Mouse (Mus musculus): ENCODE data around the gene Fpgs. TPM values are rescaled to one million over a fixed set of nuclear protein-coding genes. Genes with fewer than 3 reads are reported as not detected.
A peak's percentile ranks its signal among the peaks of the same experiment; 100 is the strongest.

Gene Fpgs
- polyA plus RNA-seq, 1 experiment: 36.3 TPM

GRCm38 (mm10) chr2:32700966-32701743, 2.8 kb downstream of the Fpgs start:
- DNase-seq (ENCODE audit: low spot score): no peak

GRCm38 (mm10) chr2:32699680-32700079, 4.3 kb downstream of the Fpgs start:
- no peak for DNase-seq (ENCODE audit: low spot score)

- no peak for DNase-seq (ENCODE audit: low spot score)
Observed at GRCm38 (mm10) chr2:32694691-32695090, 9.3 kb downstream of the Fpgs start.

GRCm38 (mm10) chr2:32693823-32694411, 10.0 kb downstream of the Fpgs start:
- DNase-seq (ENCODE audit: low spot score): peak; percentile 80

GRCm38 (mm10) chr2:32693282-32693681, 10.7 kb downstream of the Fpgs start:
- DNase-seq (ENCODE audit: low spot score): no peak

- DNase-seq (ENCODE audit: low spot score): no peak
Observed at GRCm38 (mm10) chr2:32692496-32692895, 11.4 kb downstream of the Fpgs start.

GRCm38 (mm10) chr2:32691041-32691440, 12.9 kb downstream of the Fpgs start:
- no peak for DNase-seq (ENCODE audit: low spot score)

- peak; percentile 81 for DNase-seq (ENCODE audit: low spot score)
Observed at GRCm38 (mm10) chr2:32689420-32689819, 14.5 kb downstream of the Fpgs start.

- DNase-seq (ENCODE audit: low spot score): no peak
Observed at GRCm38 (mm10) chr2:32687562-32687961, 16.4 kb downstream of the Fpgs start.

GRCm38 (mm10) chr2:32686640-32687039, 17.3 kb downstream of the Fpgs start:
- DNase-seq (ENCODE audit: low spot score): no peak

GRCm38 (mm10) chr2:32685807-32686206, 18.1 kb downstream of the Fpgs start:
- no peak for DNase-seq (ENCODE audit: low spot score)

GRCm38 (mm10) chr2:32684681-32685428, 19.1 kb downstream of the Fpgs start:
- DNase-seq (ENCODE audit: low spot score): no peak

GRCm38 (mm10) chr2:32683701-32684100, 20.2 kb downstream of the Fpgs start:
- DNase-seq (ENCODE audit: low spot score): no peak

GRCm38 (mm10) chr2:32682721-32683417, 21.1 kb downstream of the Fpgs start:
- no peak for DNase-seq (ENCODE audit: low spot score)

GRCm38 (mm10) chr2:32681754-32682153, 22.2 kb downstream of the Fpgs start:
- no peak for DNase-seq (ENCODE audit: low spot score)

- DNase-seq (ENCODE audit: low spot score): no peak
Observed at GRCm38 (mm10) chr2:32680961-32681650, 22.8 kb downstream of the Fpgs start.

GRCm38 (mm10) chr2:32680051-32680451, 23.9 kb downstream of the Fpgs start:
- no peak for DNase-seq (ENCODE audit: low spot score)

GRCm38 (mm10) chr2:32677683-32678082, 26.3 kb downstream of the Fpgs start:
- no peak for DNase-seq (ENCODE audit: low spot score)

- DNase-seq (ENCODE audit: low spot score): no peak
Observed at GRCm38 (mm10) chr2:32676821-32677220, 27.1 kb downstream of the Fpgs start.

- no peak for DNase-seq (ENCODE audit: low spot score)
Observed at GRCm38 (mm10) chr2:32673176-32673917, 30.6 kb downstream of the Fpgs start.

All from urinary bladder, adult 2 months (tissue).